Mouse (Mus musculus) lung, embryonic 16.5 days (tissue): ENCODE results near the gene Cdk14. TPM values are rescaled to one million over a fixed set of nuclear protein-coding genes. Genes with fewer than 3 reads are reported as not detected.

Experiments used
- ATAC-seq: fragments of 200-750 bp; cut with Nextera tagmentation; 2 replicates; pipeline ENCODE4 v1.8.0; 2017; ENCODE audit warnings: low read depth, mild to moderate bottlenecking, moderate library complexity
- H3K27ac ChIP-seq: fragments of 300-500 bp; sonication (generic); 2 replicates; pipeline ENCODE4 v1.5.1; 2014; ENCODE audit warnings: mild to moderate bottlenecking, control low read depth, low read length
- H3K27me3 ChIP-seq: fragments of 300-500 bp; sonication (generic); 2 replicates; pipeline ENCODE4 v1.6.1; 2014; ENCODE audit warnings: low read depth, low read length, mixed read lengths; ENCODE audit not compliant: control insufficient read depth, insufficient read depth
- H3K36me3 ChIP-seq: fragments of 300-500 bp; sonication (generic); 2 replicates; pipeline ENCODE4 v1.6.1; 2014; ENCODE audit warnings: low read length; ENCODE audit not compliant: control insufficient read depth, insufficient read depth
- H3K4me1 ChIP-seq: fragments of 300-500 bp; sonication (generic); replicated peaks from 2 replicates; pipeline ENCODE4 v1.6.1; 2014; ENCODE audit warnings: low read length, mixed read lengths; ENCODE audit not compliant: control insufficient read depth, insufficient read depth
- H3K4me2 ChIP-seq: fragments of 300-500 bp; sonication (generic); 2 replicates; pipeline ENCODE4 v1.6.1; 2014; ENCODE audit warnings: low read depth, low read length, control low read depth
- H3K4me3 ChIP-seq: fragments of 300-500 bp; sonication (generic); 2 replicates; pipeline ENCODE4 v1.5.1; 2014; ENCODE audit warnings: mild to moderate bottlenecking, low read length, control low read depth
- H3K9ac ChIP-seq: fragments of 300-500 bp; sonication (generic); 2 replicates; pipeline ENCODE4 v1.6.1; 2014; ENCODE audit warnings: low read length, control low read depth
- H3K9me3 ChIP-seq: fragments of 300-500 bp; sonication (generic); 2 replicates; pipeline ENCODE4 v1.6.1; 2016; ENCODE audit warnings: low read length; ENCODE audit not compliant: control insufficient read depth
- WGBS: fragments of 180-500 bp; shearing (Covaris S2); extraction: QIAGEN DNeasy Blood & Tissue Kit; methylation state at CpG from one replicate; pipeline ENCODE4 v1.1.7; 2014; 5-methylcytosine and 5-hydroxymethylcytosine counted together
- polyA plus RNA-seq: library from polyadenylated mRNA; unstranded; fragments of >200 nt; fragmentation: Nextera tagmentation; extraction: Ambion mirVana; gene quantifications from 2 replicates; pipeline ENCODE4 v1.2.1, GENCODE M21; 2015

Cdk14 gene
- polyA plus RNA-seq, 1 experiment from 2014 or later = 28.6 TPM

- no peak overlapping the region for H3K4me2 ChIP-seq
- WGBS = 72% methylated on average over 4 of the region's 4 CpGs
- H3K9me3 ChIP-seq = no peaks in the 10 kb centered on the region
- H3K4me3 ChIP-seq = no peak overlapping the region
- ATAC-seq = no peak
- no peak overlapping the region for H3K9ac ChIP-seq
- H3K4me1 ChIP-seq = no peaks in the 10 kb centered on the region
- H3K27ac ChIP-seq = no peak overlapping the region
- no peaks in the 10 kb centered on the region for H3K36me3 ChIP-seq
- H3K27me3 ChIP-seq = no peaks in the 10 kb centered on the region
These were observed 18.1 kb downstream of the Cdk14 start for GRCm38 (mm10) chr5:5401986-5402385.

- no peak for ATAC-seq
- Histone ChIP-seq H3K9ac (no peak overlapping the region), H3K4me3 (no peak overlapping the region), H3K9me3 (no peaks in the 10 kb centered on the region), H3K36me3 (no peaks in the 10 kb centered on the region), H3K27me3 (no peaks in the 10 kb centered on the region), H3K4me1 (no peaks in the 10 kb centered on the region), H3K27ac (no peak overlapping the region), H3K4me2 (no peak overlapping the region)
- WGBS = 29% methylated on average over 3 of the region's 3 CpGs
These were observed 27.3 kb downstream of the Cdk14 start for GRCm38 (mm10) chr5:5392786-5393185.

- Histone ChIP-seq H3K4me1 (peaks cover 7% of the 10 kb centered on the region), H3K4me3 (peak overlapping the region; percentile 73), H3K36me3 (no peaks in the 10 kb centered on the region), H3K27me3 (no peaks in the 10 kb centered on the region), H3K9me3 (no peaks in the 10 kb centered on the region), H3K4me2 (peak overlapping the region; percentile 88), H3K9ac (peak overlapping the region; percentile 94), H3K27ac (peak overlapping the region; percentile 93)
- WGBS = 2% methylated on average over 23 of the region's 23 CpGs
- ATAC-seq = peak; percentile 41; the same call in 1 of the 2 replicates
These were observed 39.1 kb downstream of the Cdk14 start for GRCm38 (mm10) chr5:5380731-5381718.

GRCm38 (mm10) chr5:5379870-5380730, 40.0 kb downstream of the Cdk14 start:
- peak overlapping the region; percentile 93 for H3K27ac ChIP-seq
- H3K4me3 ChIP-seq = peak overlapping the region; percentile 73
- ATAC-seq = peak; percentile 93
- peaks cover 7% of the 10 kb centered on the region for H3K4me1 ChIP-seq
- H3K4me2 ChIP-seq = peak overlapping the region; percentile 88
- no peaks in the 10 kb centered on the region for H3K27me3 ChIP-seq
- H3K9ac ChIP-seq = peak overlapping the region; percentile 94
- H3K36me3 ChIP-seq = no peaks in the 10 kb centered on the region
- WGBS = under 1% methylated on average over 80 of the region's 128 CpGs
- H3K9me3 ChIP-seq = no peaks in the 10 kb centered on the region

GRCm38 (mm10) chr5:5379501-5379869, 40.6 kb downstream of the Cdk14 start:
- Histone ChIP-seq H3K4me3 (peak overlapping the region; percentile 73), H3K4me2 (peak overlapping the region; percentile 88), H3K27ac (peak overlapping the region; percentile 93), H3K9ac (peak overlapping the region; percentile 94), H3K9me3 (no peaks in the 10 kb centered on the region), H3K36me3 (no peaks in the 10 kb centered on the region), H3K4me1 (peaks cover 8% of the 10 kb centered on the region), H3K27me3 (no peaks in the 10 kb centered on the region)
- WGBS = under 1% methylated on average over 14 of the region's 14 CpGs
- no peak for ATAC-seq

- Histone ChIP-seq H3K9me3 (no peaks in the 10 kb centered on the region), H3K4me2 (no peak overlapping the region), H3K36me3 (no peaks in the 10 kb centered on the region), H3K4me3 (no peak overlapping the region), H3K27ac (no peak overlapping the region), H3K4me1 (peaks cover 28% of the 10 kb centered on the region), H3K27me3 (no peaks in the 10 kb centered on the region), H3K9ac (no peak overlapping the region)
- ATAC-seq = no peak
- WGBS = 96% methylated on average over 1 of the region's 1 CpGs
These were observed 45.7 kb downstream of the Cdk14 start for GRCm38 (mm10) chr5:5374393-5374792.

- H3K36me3 ChIP-seq = no peaks in the 10 kb centered on the region
- no peak for ATAC-seq
- peaks cover 27% of the 10 kb centered on the region for H3K4me1 ChIP-seq
- H3K4me2 ChIP-seq = no peak overlapping the region
- 75% methylated on average over 7 of the region's 7 CpGs for WGBS
- no peaks in the 10 kb centered on the region for H3K27me3 ChIP-seq
- H3K27ac ChIP-seq = no peak overlapping the region
- no peaks in the 10 kb centered on the region for H3K9me3 ChIP-seq
- 0 out of 2 replicates have a peak overlapping the region, but pooled peaks have one; percentile 23 for H3K9ac ChIP-seq
- no peak overlapping the region for H3K4me3 ChIP-seq
These were observed 46.6 kb downstream of the Cdk14 start for GRCm38 (mm10) chr5:5373541-5373940.

- Histone ChIP-seq H3K27ac (no peak overlapping the region; the same call in 1 of the 2 replicates), H3K27me3 (no peaks in the 10 kb centered on the region), H3K36me3 (no peaks in the 10 kb centered on the region), H3K4me2 (no peak overlapping the region), H3K4me1 (peaks cover 24% of the 10 kb centered on the region), H3K9me3 (no peaks in the 10 kb centered on the region), H3K9ac (no peak overlapping the region), H3K4me3 (no peak overlapping the region)
- ATAC-seq = no peak
- 47% methylated on average over 5 of the region's 5 CpGs for WGBS
These were observed 47.2 kb downstream of the Cdk14 start for GRCm38 (mm10) chr5:5372936-5373335.

GRCm38 (mm10) chr5:5372354-5372753, 47.8 kb downstream of the Cdk14 start:
- no peak for ATAC-seq
- Histone ChIP-seq H3K4me1 (peaks cover 24% of the 10 kb centered on the region), H3K36me3 (no peaks in the 10 kb centered on the region; the same call in 1 of the 2 replicates), H3K27ac (peak overlapping the region; percentile 58), H3K27me3 (no peaks in the 10 kb centered on the region), H3K4me2 (no peak overlapping the region), H3K9me3 (no peaks in the 10 kb centered on the region), H3K4me3 (no peak overlapping the region), H3K9ac (no peak overlapping the region)
- WGBS = 63% methylated on average over 3 of the region's 3 CpGs
